7 mouse cellular contexts compared by ENCODE assay signal in genomic region chr5:24030579-24030969, GRCm38 (mm10). TPM values are rescaled to one million over a fixed set of nuclear protein-coding genes. Genes with fewer than 3 reads are reported as not detected.
A peak's percentile ranks its signal among the peaks of the same experiment; 100 is the strongest.
DNase-seq lines count a peak whose midpoint lies in the region; ATAC-seq and TF ChIP-seq lines count a peak whose summit lies in the region.

TSS of gene Fam126a (minus strand) at chr5:24030690.

- H3K36me3 ChIP-seq in intestine, embryonic 16.5 days (ENCODE audit: control insufficient read depth, insufficient read depth, low read length), result no peaks in the 10 kb centered on the region
- H3K36me3 ChIP-seq in midbrain, embryonic 12.5 days, result no peaks in the 10 kb centered on the region
- H3K36me3 ChIP-seq in small intestine, adult 2 months (ENCODE audit: control insufficient read depth, insufficient read depth, low read length), result no peaks in the 10 kb centered on the region

- peak within 1 kb of the TSS; percentile 97 for H3K4me2 ChIP-seq in intestine, embryonic 16.5 days (ENCODE audit: low read depth, low read length)
- H3K4me2 ChIP-seq in midbrain, embryonic 12.5 days (replicated peaks), result peak within 1 kb of the TSS; percentile 88

- peak within 1 kb of the TSS; percentile 91 for H3K9ac ChIP-seq in intestine, embryonic 16.5 days (ENCODE audit: low read depth, low read length)
- peak within 1 kb of the TSS; percentile 90 for H3K9ac ChIP-seq in midbrain, embryonic 12.5 days (replicated peaks)

- intact Hi-C loops in gastrocnemius, postnatal 36 days (cut with DNase I), result no loop called here
- intact Hi-C loops in left cerebral cortex, postnatal 4 days (cut with DNase I), result no loop called here

- TF ChIP-seq POLR2A in small intestine, adult 2 months (IDR thresholded peaks at IDR 0.05; ENCODE audit: low read depth, low read length), result peak; percentile 83

- WGBS in intestine, embryonic 16.5 days, result under 1% methylated on average over 16 of the region's 16 CpGs
- WGBS in midbrain, embryonic 12.5 days, result under 1% methylated on average over 15 of the region's 16 CpGs
- WGBS in small intestine, adult 2 months, result 2% methylated on average over 16 of the region's 16 CpGs

- H3K27ac ChIP-seq in intestine, embryonic 16.5 days (ENCODE audit: low read length), result peak within 1 kb of the TSS; percentile 78
- peak within 1 kb of the TSS; percentile 86 for H3K27ac ChIP-seq in midbrain, embryonic 12.5 days (replicated peaks)
- peak within 1 kb of the TSS; percentile 45 for H3K27ac ChIP-seq in small intestine, adult 2 months (ENCODE audit: insufficient read depth, low read depth, low read length)

- H3K27me3 ChIP-seq in intestine, embryonic 16.5 days (replicated peaks; ENCODE audit: control insufficient read depth, insufficient read depth, low read length), result no peaks in the 10 kb centered on the region
- H3K27me3 ChIP-seq in midbrain, embryonic 12.5 days, result no peaks in the 10 kb centered on the region
- H3K27me3 ChIP-seq in small intestine, adult 2 months (ENCODE audit: control insufficient read depth, insufficient read depth, low read length), result no peaks in the 10 kb centered on the region

- H3K4me1 ChIP-seq in intestine, embryonic 16.5 days (ENCODE audit: control insufficient read depth, insufficient read depth, low read length), result peaks cover 3% of the 10 kb centered on the region; the same call in 1 of the 2 replicates
- H3K4me1 ChIP-seq in midbrain, embryonic 12.5 days, result peaks cover 12% of the 10 kb centered on the region
- H3K4me1 ChIP-seq in small intestine, adult 2 months (ENCODE audit: control insufficient read depth, insufficient read depth, insufficient read length, low read length), result peaks cover 2% of the 10 kb centered on the region; the same call in 1 of the 2 replicates

- TF ChIP-seq CTCF in small intestine, adult 2 months (IDR thresholded peaks at IDR 0.05; ENCODE audit: extremely low read depth, insufficient read length, insufficient replicate concordance, low read depth, low read length), result no peak

- DNase-seq in adrenal gland, adult 2 months, result peak; percentile 97
- peak; percentile 86 for DNase-seq in embryo, embryonic 11.5 days (ENCODE audit: low read depth, low spot score)
- peak; percentile 88 to 96 for DNase-seq in gastrocnemius, postnatal 36 days
- peak; percentile 97 for DNase-seq in left cerebral cortex, postnatal 4 days

- ATAC-seq in intestine, embryonic 16.5 days, result peak; percentile 100
- peak; percentile 100 for ATAC-seq in midbrain, embryonic 12.5 days (ENCODE audit: low FRiP score, low read depth)

- H3K4me3 ChIP-seq in intestine, embryonic 16.5 days (ENCODE audit: low read length), result peak within 1 kb of the TSS; percentile 92
- peak within 1 kb of the TSS; percentile 90 for H3K4me3 ChIP-seq in midbrain, embryonic 12.5 days
- peak within 1 kb of the TSS; percentile 90 for H3K4me3 ChIP-seq in small intestine, adult 2 months (ENCODE audit: low read depth, low read length)

- H3K9me3 ChIP-seq in intestine, embryonic 16.5 days (ENCODE audit: control insufficient read depth, low read length), result no peaks in the 10 kb centered on the region
- H3K9me3 ChIP-seq in midbrain, embryonic 12.5 days, result no peaks in the 10 kb centered on the region

RNA-seq across cellular contexts. Expression of gene Fam126a, which starts in this region (rescaled TPM):
- 100 to 1,000 TPM in 1 of 2 experiments, 10 to 100 TPM in 1; 50.1 to 133 TPM for total RNA-seq in adrenal gland, adult 2 months (2021)
- 9.2 and 14.5 TPM in 2 replicates for polyA plus RNA-seq in adrenal gland, adult 2 months (2012; rRNA removed)
- 1 to 10 TPM; 5.2 to 7.2 TPM for total RNA-seq in gastrocnemius, postnatal 36 days (2021)
- polyA plus RNA-seq in intestine, embryonic 16.5 days (2015; fragmentation: Nextera tagmentation; extraction: Ambion mirVana), result 11.1 and 11.7 TPM in 2 replicates
- total RNA-seq in left cerebral cortex, postnatal 4 days (2021), result 10 to 100 TPM; 62.8 to 73.1 TPM
- 46.0 and 47.4 TPM in 2 replicates for polyA plus RNA-seq in midbrain, embryonic 12.5 days (2016; fragmentation: Nextera tagmentation; extraction: Ambion mirVana)
- polyA plus RNA-seq in small intestine, adult 2 months (2012; rRNA removed), result 0.96 and 1.1 TPM in 2 replicates

Comparison
In these comparisons a context has a peak if more than half of its experiments do, and no peak if none do; other contexts are left out.
1. Peak in every context shown above with its lines: DNase-seq, ATAC-seq, H3K4me3 ChIP-seq and H3K27ac ChIP-seq.
2. RNA of gene Fam126a (total RNA-seq): 50.1 to 133 TPM in adrenal gland, adult 2 months and 62.8 to 73.1 TPM in left cerebral cortex, postnatal 4 days; 5.2 to 7.2 TPM in gastrocnemius, postnatal 36 days; every median in the first group is over 4 times any median in the second.